9 mouse cellular contexts compared by ENCODE assay signal in the genomic region with DNA sequence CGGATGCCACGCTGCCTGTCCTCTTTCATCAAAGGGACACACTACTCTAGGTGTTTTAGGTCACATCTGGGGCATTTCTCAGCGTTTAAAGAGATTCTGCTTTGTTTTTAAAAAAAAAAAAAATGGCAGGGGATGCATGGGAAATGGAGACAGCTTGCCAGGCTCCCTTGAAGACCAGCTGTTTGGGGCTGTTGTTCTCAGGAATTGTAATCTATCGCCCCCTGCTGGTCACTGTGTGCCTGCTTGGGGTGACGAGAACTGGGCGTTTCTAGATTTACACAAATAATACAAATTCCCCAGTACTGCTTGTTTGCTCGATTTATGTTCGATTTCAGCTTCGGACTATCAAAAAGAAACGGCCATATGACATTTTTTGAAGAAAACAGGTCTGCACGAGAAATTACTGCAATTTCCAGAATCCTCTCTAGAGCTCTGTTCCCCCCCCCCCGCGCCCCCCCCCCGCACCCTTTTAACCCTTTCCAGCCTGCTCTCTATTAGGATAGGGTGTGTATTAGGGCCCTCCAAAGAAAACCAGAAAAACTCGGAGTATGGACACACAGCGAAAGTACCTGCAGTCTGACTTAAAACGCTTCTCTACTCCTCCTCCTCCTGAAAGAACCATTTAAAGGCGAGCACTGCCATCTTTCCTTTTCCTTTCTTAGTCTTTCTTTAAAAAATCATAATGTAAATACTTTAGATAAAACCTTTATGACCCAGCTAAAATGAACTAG. TPM values are rescaled to one million over a fixed set of nuclear protein-coding genes. Genes with fewer than 3 reads are reported as not detected.
DNase-seq lines count a peak whose midpoint lies in the region; ATAC-seq lines count a peak whose summit lies in the region.
"Had no signal": no experiment of that assay in that cellular context is flagged by ENCODE, and none has a peak within 500 bp of the region (broad histone marks: within the 10 kb centered on the region; RNA-seq: fewer than 3 reads in every experiment).

No protein-coding gene starts in this region.

- peak; percentile 73 for DNase-seq in liver
- peak; percentile 74 for DNase-seq in cerebellum, adult 9-10 months
- peak; percentile 78 to 84 for DNase-seq in frontal cortex, postnatal 14 days (ENCODE audit: low spot score in 2 of 2)
- peak; percentile 64 to 81 for DNase-seq in kidney, adult 8-10 months
- DNase-seq in liver, embryonic 11.5 days (ENCODE audit: low spot score) = peak; percentile 70

- no peaks in the 10 kb centered on the region for H3K36me3 ChIP-seq in liver, embryonic 12.5 days
- H3K36me3 ChIP-seq in liver, embryonic 11.5 days (ENCODE audit: control insufficient read depth, insufficient read depth, low read length) = no peaks in the 10 kb centered on the region
- H3K36me3 ChIP-seq in neural tube, embryonic 12.5 days = no peaks in the 10 kb centered on the region
- no peaks in the 10 kb centered on the region for H3K36me3 ChIP-seq in stomach, embryonic 14.5 days (ENCODE audit: control insufficient read depth, insufficient read depth, low read length)
- H3K36me3 ChIP-seq: embryonic facial prominence, embryonic 12.5 days had no signal

- 8% methylated on average over 16 of the region's 18 CpGs for WGBS in liver, embryonic 12.5 days (ENCODE audit: insufficient replicate concordance)
- WGBS in liver, embryonic 11.5 days = 9% methylated on average over 18 of the region's 18 CpGs
- 5% methylated on average over 17 of the region's 18 CpGs for WGBS in neural tube, embryonic 12.5 days
- 4% methylated on average over 17 of the region's 18 CpGs for WGBS in stomach, embryonic 14.5 days

- H3K4me1 ChIP-seq in liver, embryonic 12.5 days = peaks cover 9% of the 10 kb centered on the region; the same call in 1 of the 2 replicates
- H3K4me1 ChIP-seq in liver, embryonic 11.5 days (replicated peaks; ENCODE audit: control insufficient read depth, insufficient read depth, low read length) = peaks cover 5% of the 10 kb centered on the region; the same call in 1 of the 2 replicates
- peaks cover 13% of the 10 kb centered on the region for H3K4me1 ChIP-seq in neural tube, embryonic 12.5 days
- peaks cover 3% of the 10 kb centered on the region; the same call in 1 of the 2 replicates for H3K4me1 ChIP-seq in stomach, embryonic 14.5 days (ENCODE audit: control insufficient read depth, insufficient read depth, low read length)

- H3K27me3 ChIP-seq in liver, embryonic 12.5 days (replicated peaks) = peaks cover 63% of the 10 kb centered on the region
- H3K27me3 ChIP-seq in liver, embryonic 11.5 days (replicated peaks; ENCODE audit: control insufficient read depth, insufficient read depth, low read length) = peaks cover 50% of the 10 kb centered on the region
- H3K27me3 ChIP-seq in neural tube, embryonic 12.5 days (replicated peaks) = peaks cover 46% of the 10 kb centered on the region
- H3K27me3 ChIP-seq in stomach, embryonic 14.5 days (ENCODE audit: control insufficient read depth, insufficient read depth, low read length) = peaks cover 41% of the 10 kb centered on the region

- no peak overlapping the region for H3K27ac ChIP-seq in liver, embryonic 12.5 days
- H3K27ac ChIP-seq in liver, embryonic 11.5 days (ENCODE audit: low read depth, low read length) = no peak overlapping the region
- no peak overlapping the region for H3K27ac ChIP-seq in neural tube, embryonic 12.5 days
- no peak overlapping the region for H3K27ac ChIP-seq in stomach, embryonic 14.5 days (ENCODE audit: low read length)
- H3K27ac ChIP-seq: embryonic facial prominence, embryonic 12.5 days had no signal

- H3K4me3 ChIP-seq in liver, embryonic 12.5 days = no peak overlapping the region
- H3K4me3 ChIP-seq in liver, embryonic 11.5 days (ENCODE audit: low read depth, low read length) = no peak overlapping the region
- H3K4me3 ChIP-seq in neural tube, embryonic 12.5 days = no peak overlapping the region
- no peak overlapping the region for H3K4me3 ChIP-seq in stomach, embryonic 14.5 days (ENCODE audit: low read depth, low read length)
- H3K4me3 ChIP-seq: embryonic facial prominence, embryonic 12.5 days had no signal

- H3K9ac ChIP-seq in liver, embryonic 12.5 days = no peak overlapping the region
- H3K9ac ChIP-seq in liver, embryonic 11.5 days (ENCODE audit: low read depth, low read length) = no peak overlapping the region
- no peak overlapping the region for H3K9ac ChIP-seq in neural tube, embryonic 12.5 days
- no peak overlapping the region for H3K9ac ChIP-seq in stomach, embryonic 14.5 days (replicated peaks; ENCODE audit: low read depth, low read length)
- H3K9ac ChIP-seq: embryonic facial prominence, embryonic 12.5 days had no signal

- no peak for ATAC-seq in liver, embryonic 12.5 days
- ATAC-seq in liver, embryonic 11.5 days (replicated peaks; ENCODE audit: low FRiP score) = no peak
- ATAC-seq in neural tube, embryonic 12.5 days (ENCODE audit: low FRiP score, low read depth) = no peak
- ATAC-seq in stomach, embryonic 14.5 days (ENCODE audit: insufficient number of reproducible peaks, insufficient read depth, low FRiP score, low read depth) = no peak

- no peaks in the 10 kb centered on the region for H3K9me3 ChIP-seq in liver, embryonic 12.5 days (replicated peaks)
- no peaks in the 10 kb centered on the region for H3K9me3 ChIP-seq in liver, embryonic 11.5 days (ENCODE audit: control insufficient read depth, low read length)
- H3K9me3 ChIP-seq in neural tube, embryonic 12.5 days = no peaks in the 10 kb centered on the region
- H3K9me3 ChIP-seq in stomach, embryonic 14.5 days (ENCODE audit: control insufficient read depth, low read depth, low read length) = no peaks in the 10 kb centered on the region
- H3K9me3 ChIP-seq: embryonic facial prominence, embryonic 12.5 days had no signal

- no peak overlapping the region for H3K4me2 ChIP-seq in liver, embryonic 12.5 days
- H3K4me2 ChIP-seq in liver, embryonic 11.5 days = no peak overlapping the region
- peak overlapping the region; percentile 38 for H3K4me2 ChIP-seq in neural tube, embryonic 12.5 days (replicated peaks)
- peak overlapping the region; percentile 18; the same call in 1 of the 2 replicates for H3K4me2 ChIP-seq in stomach, embryonic 14.5 days (replicated peaks; ENCODE audit: low read depth, low read length)
- H3K4me2 ChIP-seq: embryonic facial prominence, embryonic 12.5 days had no signal

RNA-seq across cellular contexts. Expression of gene Gad1, which starts 5.4 kb away (rescaled TPM):
- polyA plus RNA-seq in liver, embryonic 12.5 days (2016; fragmentation: Nextera tagmentation; extraction: Ambion mirVana) = 0.14 TPM in 1 of 2 replicates, not detected in the other
- polyA plus RNA-seq in liver, embryonic 11.5 days (2014; fragmentation: Nextera tagmentation; extraction: Ambion mirVana) = 0.19 and 0.43 TPM in 2 replicates
- polyA plus RNA-seq in neural tube, embryonic 12.5 days (2016; fragmentation: Nextera tagmentation; extraction: Ambion mirVana) = 17.2 and 21.6 TPM in 2 replicates
- polyA plus RNA-seq in stomach, embryonic 14.5 days (2014; fragmentation: Nextera tagmentation; extraction: Ambion mirVana) = 0.30 and 0.62 TPM in 2 replicates

RNA-seq across cellular contexts. Expression of gene Erich2, which starts 49.7 kb away (rescaled TPM):
- polyA plus RNA-seq in liver, embryonic 12.5 days (2016; fragmentation: Nextera tagmentation; extraction: Ambion mirVana) = 0.13 TPM in 1 of 2 replicates, not detected in the other
- polyA plus RNA-seq in liver, embryonic 11.5 days (2014; fragmentation: Nextera tagmentation; extraction: Ambion mirVana) = not detected in 2 replicates
- polyA plus RNA-seq in neural tube, embryonic 12.5 days (2016; fragmentation: Nextera tagmentation; extraction: Ambion mirVana) = 0.73 and 1.4 TPM in 2 replicates
- 4.0 and 5.4 TPM in 2 replicates for polyA plus RNA-seq in stomach, embryonic 14.5 days (2014; fragmentation: Nextera tagmentation; extraction: Ambion mirVana)

Comparison
In these comparisons a context has a peak if more than half of its experiments do, and no peak if none do; other contexts are left out.
1. H3K4me2 ChIP-seq: peak in neural tube, embryonic 12.5 days (single experiment) and stomach, embryonic 14.5 days (single experiment); none in liver, embryonic 12.5 days (single experiment) and liver, embryonic 11.5 days (single experiment).
2. RNA of gene Gad1, which starts 5.4 kb away (polyA plus RNA-seq): 17.2 to 21.6 TPM in neural tube, embryonic 12.5 days; 0.30 to 0.62 TPM in stomach, embryonic 14.5 days, 0.19 to 0.43 TPM in liver, embryonic 11.5 days and 0.14 TPM in liver, embryonic 12.5 days; every median in the first group is over 10 times any median in the second.
3. Peak in every context shown above with its lines, with median percentiles within 50 percentile points of each other: DNase-seq.